Mouse (Mus musculus): ENCODE measurements at regions not wholly inside any gene's neighbourhood (a gene's known extent, or its start where the extent isn't known, plus 50 kb on each side); places are given as distances from the start of the nearest gene placed in this dataset.

- ATAC-seq: no peak
- Histone ChIP-seq H3K4me1 (ENCODE audit: control insufficient read depth, insufficient read depth, low read length) (0 out of 2 replicates have a peak, but pooled peaks cover under 1% of the 10 kb centered on the region), H3K9ac (ENCODE audit: low read depth, low read length) (no peak overlapping the region), H3K4me2 (ENCODE audit: low read length) (no peak overlapping the region), H3K9me3 (replicated peaks; ENCODE audit: control insufficient read depth, low read length, poor library complexity, severe bottlenecking) (no peaks in the 10 kb centered on the region), H3K4me3 (ENCODE audit: low read depth, low read length) (no peak overlapping the region), H3K36me3 (ENCODE audit: control insufficient read depth, insufficient read depth, low read length) (no peaks in the 10 kb centered on the region), H3K27ac (ENCODE audit: low read length) (no peak overlapping the region), H3K27me3 (ENCODE audit: control insufficient read depth, insufficient read depth, low read depth, low read length) (no peaks in the 10 kb centered on the region)
- 85% methylated on average over 4 of the region's 4 CpGs for whole genome bisulfite sequencing
Observed at GRCm38 (mm10) chr3:101672943-101673342, 68.5 kb upstream of the Atp1a1 start.

- 48% methylated on average over 8 of the region's 8 CpGs for WGBS
- H3K27me3 ChIP-seq (ENCODE audit: control insufficient read depth, insufficient read depth, low read depth, low read length): no peaks in the 10 kb centered on the region
Observed at GRCm38 (mm10) chr3:101670561-101671001, 66.1 kb upstream of the Atp1a1 start.

DNA sequence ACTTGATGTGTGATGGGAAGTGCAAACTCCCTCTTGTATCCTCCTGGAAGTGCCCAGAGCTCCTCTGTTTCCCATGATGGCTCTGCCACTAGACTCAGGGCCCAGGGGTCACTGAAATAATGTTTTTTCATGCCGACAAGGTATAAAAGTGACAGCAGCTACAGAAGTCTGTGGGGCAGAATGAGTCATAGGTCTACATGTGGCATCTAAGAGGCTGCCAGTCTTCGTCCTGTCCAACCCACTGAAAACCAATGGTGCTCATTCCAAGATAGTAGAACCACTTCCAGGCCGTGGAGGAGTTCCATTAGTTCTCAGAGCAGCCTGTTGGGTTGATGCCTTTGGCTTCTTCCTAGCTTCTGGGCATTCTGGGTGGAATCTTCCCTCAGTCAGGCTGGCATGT, 65.3 kb upstream of the Atp1a1 start:
- 90% methylated on average over 3 of the region's 3 CpGs for WGBS
- H3K9ac ChIP-seq (ENCODE audit: low read depth, low read length): no peak overlapping the region
- H3K4me2 ChIP-seq (ENCODE audit: low read length): no peak overlapping the region
- no peak for ATAC-seq
- H3K9me3 ChIP-seq (replicated peaks; ENCODE audit: control insufficient read depth, low read length, poor library complexity, severe bottlenecking): no peaks in the 10 kb centered on the region
- no peak overlapping the region for H3K4me3 ChIP-seq (ENCODE audit: low read depth, low read length)
- H3K27me3 ChIP-seq (ENCODE audit: control insufficient read depth, insufficient read depth, low read depth, low read length): no peaks in the 10 kb centered on the region
- no peak overlapping the region for H3K27ac ChIP-seq (ENCODE audit: low read length)
- H3K4me1 ChIP-seq (ENCODE audit: control insufficient read depth, insufficient read depth, low read length): 0 out of 2 replicates have a peak, but pooled peaks cover 6% of the 10 kb centered on the region
- no peaks in the 10 kb centered on the region for H3K36me3 ChIP-seq (ENCODE audit: control insufficient read depth, insufficient read depth, low read length)

More at GRCm38 (mm10) chr3:101670561-101671001, 66.1 kb upstream of the Atp1a1 start:
- Histone ChIP-seq H3K4me3 (ENCODE audit: low read depth, low read length) (no peak overlapping the region), H3K4me1 (ENCODE audit: control insufficient read depth, insufficient read depth, low read length) (0 out of 2 replicates have a peak, but pooled peaks cover 6% of the 10 kb centered on the region), H3K4me2 (ENCODE audit: low read length) (no peak overlapping the region), H3K36me3 (ENCODE audit: control insufficient read depth, insufficient read depth, low read length) (no peaks in the 10 kb centered on the region), H3K9ac (ENCODE audit: low read depth, low read length) (no peak overlapping the region), H3K9me3 (replicated peaks; ENCODE audit: control insufficient read depth, low read length, poor library complexity, severe bottlenecking) (no peaks in the 10 kb centered on the region), H3K27ac (ENCODE audit: low read length) (no peak overlapping the region)
- ATAC-seq: no peak

DNA sequence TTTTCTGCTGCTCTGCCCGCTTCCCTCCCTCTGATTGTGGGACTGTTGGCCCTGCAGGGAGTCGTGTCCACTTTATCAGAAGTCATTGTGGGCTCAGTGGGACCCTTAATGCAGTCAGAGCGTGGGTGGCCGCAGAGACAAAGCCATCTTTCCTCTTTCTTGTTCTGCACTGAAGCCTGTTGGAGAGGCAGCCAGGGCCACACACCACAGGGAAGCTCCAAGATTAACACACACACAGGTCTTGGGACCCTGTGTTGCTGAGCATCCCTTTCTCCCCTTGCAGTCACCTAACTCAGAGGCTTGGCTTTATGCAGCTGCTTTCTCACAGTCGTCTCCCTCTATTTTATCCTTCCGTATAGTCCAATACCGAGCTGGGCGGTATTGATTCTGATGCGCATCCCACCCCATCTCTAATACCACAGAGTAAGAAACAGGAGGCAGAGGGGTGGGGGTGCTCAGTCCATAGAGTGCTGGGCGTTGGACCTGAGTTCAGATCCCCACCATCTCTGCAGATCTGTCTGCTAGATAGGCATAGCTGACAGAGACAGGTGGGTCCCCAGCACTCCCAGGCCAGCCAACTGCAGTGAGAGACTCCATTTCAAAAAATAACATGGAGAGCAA, 63.4 kb upstream of the Atp1a1 start:
- 44% methylated on average over 10 of the region's 10 CpGs for WGBS
- Histone ChIP-seq H3K9me3 (replicated peaks; ENCODE audit: control insufficient read depth, low read length, poor library complexity, severe bottlenecking) (no peaks in the 10 kb centered on the region), H3K4me2 (ENCODE audit: low read length) (no peak overlapping the region), H3K4me3 (ENCODE audit: low read depth, low read length) (no peak overlapping the region), H3K36me3 (ENCODE audit: control insufficient read depth, insufficient read depth, low read length) (no peaks in the 10 kb centered on the region), H3K9ac (ENCODE audit: low read depth, low read length) (no peak overlapping the region; the same call in 1 of the 2 replicates), H3K4me1 (ENCODE audit: control insufficient read depth, insufficient read depth, low read length) (0 out of 2 replicates have a peak, but pooled peaks cover 6% of the 10 kb centered on the region), H3K27ac (ENCODE audit: low read length) (no peak overlapping the region), H3K27me3 (ENCODE audit: control insufficient read depth, insufficient read depth, low read depth, low read length) (no peaks in the 10 kb centered on the region)
- ATAC-seq: peak; percentile 71; the same call in 1 of the 2 replicates

- Histone ChIP-seq H3K27ac (ENCODE audit: low read length) (no peak overlapping the region), H3K9me3 (replicated peaks; ENCODE audit: control insufficient read depth, low read length, poor library complexity, severe bottlenecking) (no peaks in the 10 kb centered on the region), H3K36me3 (ENCODE audit: control insufficient read depth, insufficient read depth, low read length) (no peaks in the 10 kb centered on the region), H3K4me2 (ENCODE audit: low read length) (no peak overlapping the region), H3K9ac (ENCODE audit: low read depth, low read length) (no peak overlapping the region), H3K4me3 (ENCODE audit: low read depth, low read length) (no peak overlapping the region), H3K4me1 (ENCODE audit: control insufficient read depth, insufficient read depth, low read length) (0 out of 2 replicates have a peak, but pooled peaks cover 6% of the 10 kb centered on the region), H3K27me3 (ENCODE audit: control insufficient read depth, insufficient read depth, low read depth, low read length) (no peaks in the 10 kb centered on the region)
- WGBS: 33% methylated on average over 4 of the region's 4 CpGs
- ATAC-seq: peak; percentile 51; the same call in 1 of the 2 replicates
Observed at GRCm38 (mm10) chr3:101667186-101667585, 62.7 kb upstream of the Atp1a1 start.

DNA sequence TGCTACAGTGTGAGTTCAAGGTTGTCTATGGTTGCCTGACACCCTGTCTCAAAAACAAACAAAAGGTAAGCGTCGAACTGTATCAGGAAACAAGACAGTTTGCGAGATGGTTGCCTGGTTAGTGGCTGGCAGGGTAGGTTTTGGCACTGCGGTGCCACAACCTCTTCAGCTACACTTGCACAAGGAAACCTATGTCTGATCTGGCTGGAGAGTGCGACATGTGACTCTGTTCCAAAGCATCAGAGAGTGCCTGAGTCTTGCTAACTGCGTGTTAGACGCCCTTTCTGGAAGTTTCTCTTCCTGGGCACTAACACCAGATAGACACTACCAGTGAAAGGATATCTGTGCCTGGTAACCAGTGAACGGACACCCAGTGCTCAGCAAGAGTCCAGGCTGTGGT, 62.1 kb upstream of the Atp1a1 start:
- no peaks in the 10 kb centered on the region for H3K27me3 ChIP-seq (ENCODE audit: control insufficient read depth, insufficient read depth, low read depth, low read length)
- H3K36me3 ChIP-seq (ENCODE audit: control insufficient read depth, insufficient read depth, low read length): no peaks in the 10 kb centered on the region
- H3K4me1 ChIP-seq (ENCODE audit: control insufficient read depth, insufficient read depth, low read length): peaks cover 9% of the 10 kb centered on the region; the same call in 1 of the 2 replicates
- H3K9ac ChIP-seq (ENCODE audit: low read depth, low read length): no peak overlapping the region
- no peak overlapping the region for H3K4me3 ChIP-seq (ENCODE audit: low read depth, low read length)
- no peak overlapping the region for H3K27ac ChIP-seq (ENCODE audit: low read length)
- no peak for ATAC-seq
- WGBS: 91% methylated on average over 8 of the region's 8 CpGs
- H3K4me2 ChIP-seq (ENCODE audit: low read length): no peak overlapping the region
- no peaks in the 10 kb centered on the region for H3K9me3 ChIP-seq (replicated peaks; ENCODE audit: control insufficient read depth, low read length, poor library complexity, severe bottlenecking)

GRCm38 (mm10) chr3:101661184-101661992, 56.9 kb upstream of the Atp1a1 start:
- H3K36me3 ChIP-seq (ENCODE audit: control insufficient read depth, insufficient read depth, low read length): no peaks in the 10 kb centered on the region
- ATAC-seq: peak; percentile 83
- peak overlapping the region; percentile 19 for H3K4me2 ChIP-seq (ENCODE audit: low read length)
- H3K27ac ChIP-seq (ENCODE audit: low read length): peak overlapping the region; percentile 82
- no peak overlapping the region for H3K9ac ChIP-seq (ENCODE audit: low read depth, low read length)
- 35% methylated on average over 9 of the region's 9 CpGs for WGBS
- H3K4me3 ChIP-seq (ENCODE audit: low read depth, low read length): no peak overlapping the region
- H3K4me1 ChIP-seq (ENCODE audit: control insufficient read depth, insufficient read depth, low read length): peaks cover 17% of the 10 kb centered on the region
- H3K27me3 ChIP-seq (ENCODE audit: control insufficient read depth, insufficient read depth, low read depth, low read length): no peaks in the 10 kb centered on the region
- no peaks in the 10 kb centered on the region for H3K9me3 ChIP-seq (replicated peaks; ENCODE audit: control insufficient read depth, low read length, poor library complexity, severe bottlenecking)

DNA sequence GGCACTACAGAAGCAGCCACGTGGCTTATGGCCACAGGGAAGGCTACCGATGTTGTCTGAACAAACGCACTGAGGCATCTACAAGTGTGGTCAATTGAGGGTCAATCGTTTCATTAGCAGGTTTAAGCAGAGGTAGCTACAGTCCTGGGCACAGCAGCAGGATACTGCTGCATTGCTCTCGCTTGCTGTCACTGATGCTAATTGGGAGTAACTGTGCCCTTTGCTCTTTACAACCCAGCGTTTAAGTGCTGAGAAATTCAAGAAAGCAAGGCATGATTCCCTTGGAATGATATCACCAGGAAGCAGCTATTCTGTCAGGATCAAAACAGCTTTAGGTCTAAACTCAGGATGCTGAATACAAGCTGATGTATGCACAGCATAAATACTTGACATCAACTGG, 56.2 kb upstream of the Atp1a1 start:
- Histone ChIP-seq H3K27ac (ENCODE audit: low read length) (peak overlapping the region; percentile 82), H3K4me3 (ENCODE audit: low read depth, low read length) (no peak overlapping the region), H3K4me2 (ENCODE audit: low read length) (no peak overlapping the region), H3K9me3 (replicated peaks; ENCODE audit: control insufficient read depth, low read length, poor library complexity, severe bottlenecking) (no peaks in the 10 kb centered on the region), H3K36me3 (ENCODE audit: control insufficient read depth, insufficient read depth, low read length) (no peaks in the 10 kb centered on the region), H3K27me3 (ENCODE audit: control insufficient read depth, insufficient read depth, low read depth, low read length) (no peaks in the 10 kb centered on the region), H3K9ac (ENCODE audit: low read depth, low read length) (no peak overlapping the region), H3K4me1 (ENCODE audit: control insufficient read depth, insufficient read depth, low read length) (peaks cover 17% of the 10 kb centered on the region)
- ATAC-seq: peak; percentile 40
- WGBS: 27% methylated on average over 6 of the region's 6 CpGs

GRCm38 (mm10) chr3:101660176-101660575, 55.7 kb upstream of the Atp1a1 start:
- peaks cover 17% of the 10 kb centered on the region for H3K4me1 ChIP-seq (ENCODE audit: control insufficient read depth, insufficient read depth, low read length)
- H3K36me3 ChIP-seq (ENCODE audit: control insufficient read depth, insufficient read depth, low read length): no peaks in the 10 kb centered on the region
- H3K4me3 ChIP-seq (ENCODE audit: low read depth, low read length): no peak overlapping the region
- no peak for ATAC-seq
- WGBS: 79% methylated on average over 4 of the region's 4 CpGs
- H3K4me2 ChIP-seq (ENCODE audit: low read length): no peak overlapping the region
- H3K9ac ChIP-seq (ENCODE audit: low read depth, low read length): no peak overlapping the region
- no peaks in the 10 kb centered on the region for H3K9me3 ChIP-seq (replicated peaks; ENCODE audit: control insufficient read depth, low read length, poor library complexity, severe bottlenecking)
- H3K27me3 ChIP-seq (ENCODE audit: control insufficient read depth, insufficient read depth, low read depth, low read length): no peaks in the 10 kb centered on the region
- H3K27ac ChIP-seq (ENCODE audit: low read length): peak overlapping the region; percentile 82

All from midbrain, embryonic 16.5 days (tissue).